Mouse (Mus musculus): ENCODE data around the gene Kbtbd13.

Gene Kbtbd13

DNA sequence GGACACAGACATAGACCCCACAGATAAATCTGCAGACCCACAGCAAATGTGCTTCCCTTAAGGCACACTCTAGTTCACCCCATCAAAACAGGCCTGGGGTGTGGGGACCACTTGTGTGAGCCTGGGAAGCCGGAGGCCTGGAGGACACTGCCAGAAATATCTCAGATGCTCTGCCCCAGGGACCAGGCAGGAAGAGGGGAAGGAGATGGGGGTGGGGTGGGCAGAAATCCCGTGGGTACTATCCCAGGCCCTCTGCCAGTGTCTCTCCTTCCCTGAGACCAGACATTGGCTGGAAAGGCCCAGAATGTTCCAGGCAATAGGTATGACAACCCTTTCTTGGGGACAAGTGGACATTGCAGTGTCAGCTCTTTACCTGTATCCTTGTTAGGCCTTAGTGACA lies 2.2 kb upstream of the Kbtbd13 start:
- DNase-seq (ENCODE audit: low spot score in 2 of 2) = no peak

DNA sequence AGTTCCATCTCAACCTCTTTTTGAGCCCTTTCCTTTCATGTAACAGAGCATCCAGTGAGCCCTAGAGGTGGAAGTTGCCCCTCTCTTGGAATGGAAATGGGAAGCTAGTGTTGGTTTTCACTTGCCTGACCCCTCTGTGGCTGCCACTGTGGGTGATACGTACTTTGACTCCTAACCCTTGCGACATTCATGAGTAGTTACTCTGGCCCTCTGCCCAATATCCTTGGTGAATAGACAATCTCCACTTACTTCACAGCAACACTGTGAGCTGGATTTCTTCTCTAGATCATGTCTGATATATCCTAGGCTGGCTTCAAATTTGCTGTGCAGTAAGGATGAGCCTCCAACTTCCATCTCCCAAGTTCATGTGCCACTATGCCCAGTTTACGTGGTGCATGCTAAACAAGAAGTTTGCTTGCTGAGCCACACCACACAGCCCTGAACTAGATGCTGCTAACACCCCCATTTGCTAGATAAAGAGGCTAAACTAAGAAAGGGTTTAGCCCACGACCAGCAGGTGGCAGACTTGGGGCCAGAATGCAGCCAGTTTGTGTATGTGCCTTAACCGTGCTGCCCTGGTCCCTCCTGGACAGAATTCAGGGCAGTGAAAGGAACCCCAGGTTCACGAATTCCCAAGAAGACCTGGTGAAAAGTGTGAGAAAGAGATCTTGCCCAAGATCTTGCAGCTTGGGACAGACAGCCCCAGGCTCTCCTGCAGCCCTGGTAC lies 1.3 kb upstream of the Kbtbd13 start:
- peak in 1 of 2 experiments; percentile 72 for DNase-seq (ENCODE audit: low spot score in 2 of 2)

DNA sequence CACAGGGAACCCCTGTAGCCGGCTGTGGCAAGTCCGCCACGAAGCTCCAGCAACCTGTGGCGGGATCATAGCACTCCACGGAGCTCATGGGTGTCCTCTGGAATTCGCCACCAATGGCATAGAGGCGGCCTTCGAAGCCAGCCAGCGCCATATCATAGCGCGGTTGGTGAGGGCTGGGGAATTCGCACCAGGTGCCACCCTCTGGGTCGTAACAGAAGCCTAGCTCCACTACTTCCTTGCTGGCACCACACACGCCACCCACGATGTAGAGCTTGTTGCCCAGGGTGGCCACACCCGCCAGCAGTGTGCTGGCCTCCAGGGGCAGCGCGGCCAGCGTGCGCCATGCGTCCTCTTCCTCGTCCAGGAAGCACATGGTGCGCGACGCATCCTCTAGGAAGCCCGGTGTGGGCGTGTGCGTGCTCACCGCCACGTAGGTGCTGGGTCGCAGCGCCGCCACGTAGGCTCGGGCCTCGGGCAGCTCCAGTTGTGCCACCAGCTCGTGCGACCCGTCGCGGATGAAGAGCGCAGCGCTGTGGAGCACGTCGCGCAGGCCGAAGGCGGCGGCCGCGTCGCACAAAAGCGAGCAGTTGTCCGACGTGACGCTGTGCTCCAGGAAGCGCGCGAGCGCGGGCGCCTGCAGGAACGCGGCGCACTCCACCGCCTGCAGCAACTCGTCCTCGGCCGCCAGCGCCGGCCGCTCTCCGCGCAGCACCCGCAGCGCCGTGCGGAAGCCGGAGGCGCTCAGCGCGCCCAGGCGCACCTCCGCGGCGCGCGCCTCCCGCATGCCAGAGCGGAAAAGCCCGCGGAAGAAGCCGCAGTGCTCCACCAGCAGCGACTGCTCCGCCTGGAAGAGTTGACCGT lies 470 bp downstream of the Kbtbd13 start:
- DNase-seq (ENCODE audit: low spot score in 2 of 2) = peak in 1 of 2 experiments; percentile 38

DNA sequence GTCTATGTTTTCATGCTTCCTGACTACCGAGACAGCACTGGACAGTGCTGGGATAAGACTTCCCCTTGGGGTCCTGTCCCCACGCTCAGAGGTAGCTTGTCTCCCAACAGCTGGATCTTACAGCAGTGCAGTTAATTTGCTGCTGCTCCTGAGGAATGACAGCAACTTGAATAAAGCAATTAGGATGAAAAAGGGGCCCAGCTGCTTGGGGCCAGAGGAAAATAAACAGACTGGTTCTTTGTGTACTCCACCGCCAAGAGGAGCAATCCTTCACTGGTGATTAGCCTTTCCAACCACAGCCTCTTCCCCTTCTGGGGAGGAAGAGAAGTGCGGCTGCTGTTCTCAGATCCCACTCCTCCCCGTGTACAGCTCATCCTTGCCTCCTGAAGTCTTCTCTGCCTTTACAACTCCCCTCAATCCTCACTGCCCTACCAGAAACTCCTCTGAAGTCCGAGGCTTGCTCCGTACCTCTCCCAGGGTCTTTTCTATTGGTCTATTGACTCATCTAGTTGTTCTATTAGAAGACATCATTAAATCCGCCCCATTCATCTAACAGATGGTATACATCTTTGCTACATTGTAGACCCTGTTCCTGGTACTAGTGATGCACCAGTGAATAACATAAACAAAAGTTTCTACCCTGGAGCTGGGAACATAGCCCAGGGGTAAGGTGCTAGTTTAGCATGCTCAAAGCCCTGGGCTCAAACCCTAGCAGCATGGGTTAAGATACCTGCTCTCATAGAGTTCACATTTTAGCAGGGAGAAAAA lies 4.9 kb downstream of the Kbtbd13 start:
- no peak for DNase-seq (ENCODE audit: low spot score in 2 of 2)

DNA sequence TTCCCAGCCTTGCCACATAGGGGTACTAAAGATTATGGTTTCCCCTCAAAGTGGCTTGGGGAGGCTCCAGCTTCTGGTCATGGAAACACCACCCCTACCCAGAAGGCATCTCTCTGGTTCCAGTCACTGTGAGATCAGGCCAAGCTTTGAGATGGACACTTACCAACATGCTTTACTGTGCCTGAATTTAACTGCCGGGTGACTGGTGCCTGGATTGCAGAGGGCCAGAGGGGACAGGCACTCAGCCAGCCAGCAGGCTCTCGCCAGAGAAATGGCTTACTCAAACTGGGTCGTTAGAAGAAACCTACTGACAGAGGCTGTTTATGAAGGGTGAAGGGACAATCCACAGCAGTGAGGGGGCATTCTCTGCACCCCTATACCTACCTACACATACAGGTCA lies 7.2 kb downstream of the Kbtbd13 start:
- DNase-seq (ENCODE audit: low spot score in 2 of 2) = no peak

DNA sequence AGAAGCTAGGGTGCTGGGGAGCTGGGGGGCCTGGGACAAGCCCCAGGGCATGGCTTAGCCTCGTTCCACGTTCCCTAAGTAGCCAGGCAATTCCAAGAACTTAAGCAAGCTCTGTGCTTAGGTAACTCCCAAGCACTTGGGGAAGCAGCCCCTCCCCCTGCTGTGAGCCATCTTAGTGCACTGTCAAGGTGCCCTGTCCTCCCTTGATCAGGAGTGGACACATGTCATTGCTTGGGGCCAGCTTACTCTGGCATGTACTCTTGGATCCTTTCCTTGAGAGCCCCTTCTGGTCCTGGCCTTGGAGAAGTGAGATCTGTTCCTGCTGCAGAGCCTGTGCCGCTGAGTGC lies 8.7 kb downstream of the Kbtbd13 start:
- DNase-seq (ENCODE audit: low spot score in 2 of 2) = no peak

DNA sequence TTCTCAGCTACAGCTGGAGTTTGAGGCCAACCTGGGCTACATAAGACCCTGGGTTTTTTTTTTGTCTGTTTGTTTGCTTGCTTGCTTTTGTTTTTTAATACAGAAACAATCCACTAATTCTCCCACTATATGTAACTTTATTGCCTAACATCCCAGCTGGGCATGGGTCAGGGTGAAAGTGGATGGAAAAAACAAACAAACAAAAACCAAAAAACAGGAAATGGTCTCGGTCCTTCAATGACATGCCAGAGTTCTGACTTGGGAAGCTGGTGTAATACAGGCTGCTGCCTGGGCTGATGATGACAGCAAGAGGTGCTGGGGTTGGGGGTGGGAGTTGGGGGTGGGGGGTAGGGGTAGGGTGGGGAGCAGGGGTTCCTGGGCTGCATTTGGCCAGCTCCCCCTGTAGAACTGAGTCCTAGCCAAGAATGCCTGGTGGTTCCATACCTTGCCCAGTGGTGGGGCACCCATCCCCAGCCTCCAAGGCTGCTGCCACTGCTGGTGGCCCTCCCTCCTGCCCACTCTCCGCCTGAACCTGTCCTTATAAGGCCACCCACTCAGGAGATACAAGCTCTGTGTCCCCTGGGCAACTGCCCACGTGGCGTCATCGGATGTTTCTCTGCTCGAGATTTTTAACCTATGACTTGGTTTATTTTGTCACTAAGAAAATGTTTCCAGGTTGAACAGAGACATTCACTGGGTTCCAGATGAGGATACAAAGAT lies 9.3 kb downstream of the Kbtbd13 start:
- no peak for DNase-seq (ENCODE audit: low spot score in 2 of 2)

DNA sequence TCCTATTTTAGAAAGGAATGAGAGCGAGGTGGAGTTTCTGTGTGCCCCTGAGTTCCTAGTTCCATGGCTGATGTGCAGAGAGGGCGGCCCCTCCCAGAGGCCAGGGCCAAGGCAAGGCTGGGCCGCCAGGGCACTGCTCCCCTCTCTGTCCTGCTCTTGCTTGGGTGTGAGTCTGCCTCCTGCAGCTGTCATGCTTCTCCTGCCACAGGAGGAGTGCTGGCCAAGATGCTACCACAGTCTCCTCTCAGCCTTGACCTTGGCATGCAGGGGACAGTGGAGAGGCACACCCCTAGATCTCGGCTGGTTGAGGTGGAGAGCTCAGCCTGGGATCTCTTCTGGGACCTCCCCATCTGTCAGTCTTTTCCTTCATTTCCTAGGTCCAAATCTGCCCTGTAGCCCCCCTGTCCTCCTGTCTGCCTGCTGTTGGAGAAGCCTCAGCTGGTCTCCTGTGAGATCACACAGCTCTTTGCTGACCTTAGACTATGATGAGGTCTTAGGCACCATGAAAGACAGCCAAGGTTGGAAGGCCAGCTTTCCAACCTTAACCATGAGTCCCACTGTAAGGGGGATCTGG lies 10.3 kb downstream of the Kbtbd13 start:
- DNase-seq (ENCODE audit: low spot score in 2 of 2) = no peak

DNA sequence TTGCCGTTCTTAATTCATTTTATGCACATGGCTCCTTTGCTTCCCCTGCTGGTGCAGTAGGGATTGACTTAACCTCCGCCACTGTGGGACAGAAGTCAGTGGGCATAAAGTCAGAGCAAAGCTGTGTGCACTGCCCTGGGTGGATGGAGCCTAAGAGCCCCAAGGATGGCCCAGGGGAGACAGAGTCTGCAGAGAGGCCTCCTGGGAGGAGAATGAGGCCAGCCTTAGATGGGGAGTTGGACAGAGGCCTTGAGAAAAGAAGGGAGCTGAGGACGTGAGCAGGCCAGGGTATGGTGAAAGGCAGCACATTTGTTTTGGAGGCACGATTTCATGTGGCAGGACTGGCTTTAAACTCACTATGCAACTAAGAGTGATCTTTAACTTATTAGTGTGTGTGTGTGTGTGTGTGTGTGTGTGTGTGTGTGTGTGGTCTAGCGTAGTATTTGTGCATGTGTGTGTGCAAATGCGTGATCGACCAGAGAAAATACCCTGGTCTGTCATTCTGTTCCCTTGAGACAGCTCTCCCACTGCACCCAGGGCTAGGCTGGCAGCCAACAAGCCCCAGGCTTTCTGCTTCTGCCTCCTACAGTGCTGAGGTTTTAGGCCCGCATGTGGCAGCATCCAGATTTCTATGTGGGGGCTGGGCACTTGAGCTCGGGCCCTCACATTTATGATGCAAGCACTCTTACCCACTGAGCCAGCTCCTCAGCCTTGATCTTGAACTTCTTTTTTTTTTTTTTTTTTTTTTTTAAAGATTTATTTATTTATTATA lies 16.1 kb downstream of the Kbtbd13 start:
- peak; percentile 65 to 71 for DNase-seq (ENCODE audit: low spot score in 2 of 2)

DNA sequence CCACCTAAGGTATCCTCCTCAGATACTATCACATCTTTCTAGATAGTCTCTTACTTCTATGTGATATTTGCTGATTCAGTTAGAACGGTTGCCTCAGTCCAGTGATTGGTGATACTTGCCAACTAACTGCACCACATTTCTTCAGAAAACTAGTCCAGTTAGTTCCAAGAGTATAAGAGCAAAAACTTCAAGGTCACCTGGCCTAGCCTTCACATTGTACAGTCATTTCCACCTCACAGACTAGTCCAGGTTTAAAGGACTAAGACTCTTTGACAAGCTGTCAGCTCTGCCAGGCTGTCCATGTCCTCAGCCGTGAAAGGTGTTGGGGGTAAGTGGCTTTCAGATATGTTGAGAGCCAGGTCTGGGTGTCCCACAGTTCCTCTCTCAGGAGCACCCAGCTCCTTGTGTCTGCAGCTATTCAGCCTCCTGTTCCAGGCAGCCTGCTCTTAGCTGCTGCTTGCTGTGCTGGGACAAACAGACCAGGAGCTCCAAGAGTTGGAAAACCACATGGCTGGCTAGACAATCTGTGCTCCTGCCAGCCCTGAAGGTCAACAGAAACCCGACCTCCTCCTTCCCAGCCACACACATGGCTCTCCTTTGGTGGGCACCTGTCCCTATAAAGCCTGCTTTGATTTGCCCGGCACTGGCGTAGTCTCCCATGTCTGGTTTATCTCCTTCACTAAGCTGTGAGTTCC lies 16.8 kb downstream of the Kbtbd13 start:
- no peak for DNase-seq (ENCODE audit: low spot score in 2 of 2)

DNA sequence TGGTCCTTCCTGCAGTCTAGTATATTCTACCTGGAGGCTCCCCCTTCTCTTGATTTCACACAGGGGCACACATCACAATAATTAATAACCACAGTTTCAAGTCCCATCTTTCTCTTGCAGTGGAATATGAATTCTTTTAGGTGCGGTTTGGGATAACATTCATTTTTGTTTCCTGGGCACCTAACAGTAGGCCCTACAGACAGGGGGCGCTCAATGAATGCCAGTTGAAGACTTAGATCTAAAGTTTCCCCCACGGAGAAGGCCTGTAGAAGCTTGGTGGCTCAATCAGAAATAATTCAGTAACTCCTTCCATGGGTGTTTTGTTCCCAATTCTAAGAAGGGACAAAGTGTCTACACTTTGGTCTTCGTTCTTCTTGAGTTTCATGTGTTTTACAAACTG lies 19.0 kb downstream of the Kbtbd13 start:
- no peak for DNase-seq (ENCODE audit: low spot score in 2 of 2)

DNA sequence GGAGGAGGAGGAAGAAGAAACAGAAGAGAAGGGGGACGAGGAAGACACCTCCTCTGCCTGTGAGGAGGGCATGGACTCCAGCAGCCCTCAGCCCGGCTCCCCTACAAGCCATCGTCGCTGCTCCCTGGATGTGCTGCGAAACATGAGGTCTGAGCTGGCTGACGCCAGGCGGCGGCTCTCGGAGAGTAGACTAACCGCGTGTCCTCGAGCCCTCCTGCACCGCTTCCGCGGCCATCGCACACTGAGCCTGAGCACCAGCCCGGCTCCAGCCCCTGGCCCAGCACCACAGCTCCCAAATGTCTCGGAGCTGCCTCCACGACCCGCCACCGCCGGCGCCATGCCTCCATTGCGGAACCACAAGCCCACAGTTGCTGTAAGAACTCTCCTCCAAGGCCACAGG lies 19.7 kb downstream of the Kbtbd13 start:
- no peak for DNase-seq (ENCODE audit: low spot score in 2 of 2)

DNA sequence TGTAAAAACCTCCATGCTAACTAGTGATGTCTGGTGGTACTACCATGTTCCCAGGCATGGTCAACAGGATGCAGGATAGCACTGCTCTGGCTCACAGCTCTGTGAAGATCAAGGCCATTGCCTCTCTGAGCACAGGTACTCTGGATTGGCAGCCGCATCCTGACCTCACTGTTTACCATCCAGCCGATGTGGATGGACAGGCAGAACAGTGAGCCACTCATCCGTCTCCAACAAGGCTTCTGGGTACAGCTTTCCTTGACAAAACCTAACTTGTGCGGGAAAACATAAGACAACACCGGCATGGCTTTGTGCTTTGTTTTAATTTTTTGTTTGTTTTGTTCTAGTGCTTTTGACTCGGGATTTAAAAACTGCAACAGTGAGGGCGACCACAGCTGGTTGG lies 25.7 kb downstream of the Kbtbd13 start:
- peak in 1 of 2 experiments; percentile 5 for DNase-seq (ENCODE audit: low spot score in 2 of 2)

DNA sequence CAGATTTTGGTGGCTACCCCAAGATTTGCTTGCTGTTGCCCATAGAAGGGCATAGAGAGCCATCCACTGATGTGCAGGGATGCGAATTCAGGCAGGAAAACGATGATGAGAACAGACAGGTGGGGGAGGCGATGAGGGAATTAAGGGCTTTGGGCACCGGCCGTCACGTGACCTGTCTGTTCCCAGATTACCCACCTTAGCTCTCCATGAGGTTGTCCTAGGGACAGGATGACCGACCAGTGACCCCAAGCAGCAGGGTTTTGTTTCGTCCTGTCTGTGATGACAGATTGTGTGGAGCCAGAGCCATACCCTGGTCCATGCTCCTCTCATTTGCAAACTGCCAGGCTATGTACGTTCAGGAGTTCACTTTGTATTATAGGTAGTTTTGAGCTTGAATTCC lies 27.8 kb downstream of the Kbtbd13 start:
- peak in 1 of 2 experiments; percentile 10 for DNase-seq (ENCODE audit: low spot score in 2 of 2)

DNA sequence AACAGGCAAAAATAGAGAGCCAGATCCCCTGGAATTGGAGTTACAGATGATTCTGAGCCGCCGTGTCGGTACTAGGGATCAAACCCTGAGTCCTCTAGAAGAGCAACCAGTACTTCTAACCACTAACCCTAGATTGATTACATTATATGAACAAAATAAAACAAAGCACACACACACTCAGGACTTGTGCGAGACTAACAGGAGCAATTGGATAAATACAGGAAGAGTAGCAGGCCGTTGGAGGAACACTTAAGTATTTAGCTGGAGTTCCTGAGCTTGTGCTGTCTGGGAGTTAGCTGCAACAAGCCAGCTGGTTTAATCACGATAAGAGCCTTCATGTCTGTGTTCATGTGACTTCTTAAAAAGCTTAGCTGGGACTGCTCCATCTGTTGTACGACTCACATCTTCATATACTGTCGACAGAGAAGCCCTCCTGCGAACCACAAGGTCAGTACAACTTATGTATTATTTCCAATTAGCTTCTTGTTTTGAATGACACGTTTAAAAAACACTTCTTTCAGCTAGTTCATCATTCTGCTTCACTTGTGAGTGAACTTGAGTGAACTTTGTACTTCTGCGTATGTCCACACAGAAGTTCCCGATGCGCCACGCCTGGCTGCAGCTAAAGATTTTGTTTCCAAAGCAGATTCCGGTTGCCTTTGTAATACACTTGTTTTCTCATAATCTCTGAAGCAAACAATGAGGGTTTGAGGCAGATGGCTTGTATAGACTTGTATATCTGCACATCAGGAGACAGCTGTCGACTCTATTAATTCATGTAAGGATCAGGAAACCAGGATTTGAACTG lies 30.6 kb downstream of the Kbtbd13 start, which contains the start of gene Ubap1l:
Gene Ubap1l (plus strand): TSS at position 401 of the 808 bp plus-strand sequence.
- no peak for DNase-seq (ENCODE audit: low spot score in 2 of 2)

DNA sequence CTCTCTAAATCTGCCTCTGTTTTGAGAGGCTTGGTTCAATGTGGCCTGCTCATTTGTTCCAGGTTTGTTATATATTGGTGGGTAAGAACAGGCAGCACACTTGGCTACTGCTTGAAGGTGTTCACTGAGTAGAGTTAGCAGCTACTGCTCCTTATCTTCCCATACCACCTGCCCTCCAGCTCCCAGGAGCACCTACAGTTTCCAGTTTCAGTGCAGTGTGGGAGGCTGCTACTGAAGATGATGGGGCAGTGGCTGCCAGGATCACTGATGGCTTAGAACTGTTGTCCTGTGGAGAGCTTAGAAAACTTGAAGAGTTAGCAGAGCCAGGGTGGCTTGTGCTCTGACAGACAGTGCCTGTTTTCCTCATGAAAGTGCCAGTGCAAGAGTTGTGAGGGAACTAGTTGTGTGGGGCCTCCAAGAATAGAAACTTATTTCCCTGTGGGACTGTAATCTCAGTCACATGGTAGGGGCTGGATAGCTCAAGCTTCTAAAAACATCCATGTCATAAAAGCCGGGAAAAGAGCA lies 32.4 kb downstream of the Kbtbd13 start:
- DNase-seq (ENCODE audit: low spot score in 2 of 2) = no peak

DNA sequence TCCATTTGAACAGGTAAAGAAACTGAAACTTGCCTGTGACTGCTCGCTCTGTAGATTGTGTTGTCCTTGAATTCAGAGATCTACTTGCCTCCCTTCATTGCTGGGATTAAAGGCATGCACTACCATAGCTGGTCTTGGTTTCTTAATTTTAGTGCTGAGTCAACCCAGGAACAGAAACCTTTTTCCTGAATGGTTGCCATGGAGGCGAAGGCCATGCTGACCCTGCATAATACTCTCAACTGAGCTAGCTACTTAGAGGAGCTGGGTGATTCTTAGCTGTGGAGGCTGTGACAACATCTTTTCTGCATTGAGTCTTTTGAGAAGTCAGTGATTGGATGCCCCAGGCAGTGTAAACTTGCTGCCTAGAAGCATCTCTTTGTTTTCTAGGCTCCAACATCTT lies 34.5 kb downstream of the Kbtbd13 start:
- no peak for DNase-seq (ENCODE audit: low spot score in 2 of 2)

DNA sequence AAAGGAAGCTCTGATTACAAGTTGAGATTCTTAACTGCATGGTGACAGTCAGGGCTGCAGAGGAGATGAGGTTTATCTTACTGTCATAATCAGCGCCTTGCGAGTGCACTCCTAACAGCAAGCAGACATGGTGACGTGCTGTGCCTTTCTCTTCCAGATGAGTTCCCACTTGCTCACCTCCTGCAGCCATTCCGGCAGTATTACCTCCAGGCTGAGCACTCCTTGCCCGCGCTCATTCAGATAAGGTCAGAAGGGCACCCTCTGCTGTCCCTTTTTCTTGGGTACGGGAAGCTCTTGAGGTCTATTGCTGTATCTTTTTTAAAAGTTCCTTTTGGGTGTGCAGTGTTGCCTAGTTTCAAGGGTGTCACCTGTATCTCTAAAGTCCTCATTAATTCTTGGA lies 34.9 kb downstream of the Kbtbd13 start:
- DNase-seq (ENCODE audit: low spot score in 2 of 2) = no peak

DNA sequence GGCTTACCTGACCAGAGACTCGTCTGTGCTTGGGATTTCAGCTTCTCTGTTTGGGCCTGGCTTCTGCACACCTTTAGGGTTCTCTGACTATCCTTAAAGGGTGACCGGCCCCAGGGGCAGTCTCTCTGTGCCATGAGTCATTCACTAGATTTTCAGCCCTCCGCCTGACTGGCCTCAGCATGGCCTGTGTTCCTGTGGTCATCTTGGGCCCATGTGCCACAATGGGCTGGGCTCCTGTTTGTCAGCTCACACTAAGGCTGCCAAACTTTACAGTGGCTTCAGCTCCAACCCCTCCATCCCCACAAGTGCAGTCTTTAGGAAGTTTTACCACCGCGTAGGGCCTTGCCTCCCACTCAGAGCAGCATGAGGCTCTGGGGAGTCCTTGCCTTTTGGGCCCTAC lies 38.2 kb downstream of the Kbtbd13 start:
- DNase-seq (ENCODE audit: low spot score in 2 of 2) = no peak
